Mouse (Mus musculus): ENCODE data around the gene Fbxl17. TPM values are rescaled to one million over a fixed set of nuclear protein-coding genes. Genes with fewer than 3 reads are reported as not detected.
A peak's percentile ranks its signal among the peaks of the same experiment; 100 is the strongest.

Gene Fbxl17
- polyA plus RNA-seq, 1 experiment from 2014 or later, result 10.7 TPM

GRCm38 (mm10) chr17:63077509-63077908, 422.3 kb downstream of the Fbxl17 start:
- Histone ChIP-seq H3K27ac (replicated peaks; ENCODE audit: low read depth, low read length) (0 out of 2 replicates have a peak overlapping the region, but pooled peaks have one; percentile 8), H3K27me3 (replicated peaks; ENCODE audit: control insufficient read depth, insufficient read depth, low read length) (no peaks in the 10 kb centered on the region)

DNA sequence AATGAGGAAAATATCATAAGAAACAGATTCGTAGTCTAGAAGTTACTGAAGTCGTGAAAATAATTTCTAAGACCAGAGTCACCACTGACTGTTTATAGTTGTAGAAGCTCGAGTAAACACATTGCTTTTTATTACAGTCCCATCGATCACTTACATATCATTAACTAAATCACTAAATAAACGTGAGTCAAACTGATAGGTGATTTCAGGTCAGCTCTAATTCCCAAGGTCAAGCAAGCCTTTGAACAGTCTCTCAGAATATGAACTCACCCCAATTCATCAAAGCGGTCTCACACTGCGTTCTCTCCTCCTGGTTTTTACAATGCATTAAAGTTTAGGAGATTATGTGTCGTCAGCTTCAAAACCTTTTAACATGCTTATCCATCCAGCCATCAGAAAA, 423.2 kb downstream of the Fbxl17 start:
- no peak overlapping the region for H3K9ac ChIP-seq (ENCODE audit: low read depth, low read length)
- no peak overlapping the region for H3K4me2 ChIP-seq (ENCODE audit: low read depth, low read length)
- no peaks in the 10 kb centered on the region for H3K9me3 ChIP-seq (ENCODE audit: control insufficient read depth, low read length)
- DNase-seq (ENCODE audit: low spot score) (no peak), ATAC-seq (ENCODE audit: low read depth) (no peak)
- H3K27ac ChIP-seq (replicated peaks; ENCODE audit: low read depth, low read length), result peak overlapping the region; percentile 40
- 51% methylated on average over 8 of the region's 8 CpGs for WGBS
- no peaks in the 10 kb centered on the region for H3K27me3 ChIP-seq (replicated peaks; ENCODE audit: control insufficient read depth, insufficient read depth, low read length)
- H3K4me1 ChIP-seq (ENCODE audit: control insufficient read depth, insufficient read depth, low read length), result peaks cover 21% of the 10 kb centered on the region
- H3K36me3 ChIP-seq (ENCODE audit: control insufficient read depth, insufficient read depth, low read length), result no peaks in the 10 kb centered on the region
- no peak overlapping the region for H3K4me3 ChIP-seq (ENCODE audit: low read depth, low read length)

More at GRCm38 (mm10) chr17:63077509-63077908, 422.3 kb downstream of the Fbxl17 start:
- Histone ChIP-seq H3K4me3 (ENCODE audit: low read depth, low read length) (no peak overlapping the region), H3K4me1 (ENCODE audit: control insufficient read depth, insufficient read depth, low read length) (peaks cover 21% of the 10 kb centered on the region), H3K9me3 (ENCODE audit: control insufficient read depth, low read length) (no peaks in the 10 kb centered on the region), H3K4me2 (ENCODE audit: low read depth, low read length) (no peak overlapping the region), H3K9ac (ENCODE audit: low read depth, low read length) (no peak overlapping the region), H3K36me3 (ENCODE audit: control insufficient read depth, insufficient read depth, low read length) (no peaks in the 10 kb centered on the region)
- WGBS, result 73% methylated on average over 5 of the region's 5 CpGs
- ATAC-seq (ENCODE audit: low read depth) (no peak), DNase-seq (ENCODE audit: low spot score) (no peak)

- Histone ChIP-seq H3K4me1 (ENCODE audit: control insufficient read depth, insufficient read depth, low read length) (peaks cover 21% of the 10 kb centered on the region), H3K27ac (replicated peaks; ENCODE audit: low read depth, low read length) (peak overlapping the region; percentile 76), H3K9ac (ENCODE audit: low read depth, low read length) (no peak overlapping the region), H3K36me3 (ENCODE audit: control insufficient read depth, insufficient read depth, low read length) (no peaks in the 10 kb centered on the region), H3K4me2 (ENCODE audit: low read depth, low read length) (no peak overlapping the region), H3K9me3 (ENCODE audit: control insufficient read depth, low read length) (no peaks in the 10 kb centered on the region), H3K4me3 (ENCODE audit: low read depth, low read length) (no peak overlapping the region), H3K27me3 (replicated peaks; ENCODE audit: control insufficient read depth, insufficient read depth, low read length) (no peaks in the 10 kb centered on the region)
- ATAC-seq (ENCODE audit: low read depth), result peak; percentile 35; the same call in 1 of the 2 replicates
- peak; percentile 30 for DNase-seq (ENCODE audit: low spot score)
- 34% methylated on average over 8 of the region's 8 CpGs for WGBS
Observed at GRCm38 (mm10) chr17:63076037-63076426, 423.8 kb downstream of the Fbxl17 start.

DNA sequence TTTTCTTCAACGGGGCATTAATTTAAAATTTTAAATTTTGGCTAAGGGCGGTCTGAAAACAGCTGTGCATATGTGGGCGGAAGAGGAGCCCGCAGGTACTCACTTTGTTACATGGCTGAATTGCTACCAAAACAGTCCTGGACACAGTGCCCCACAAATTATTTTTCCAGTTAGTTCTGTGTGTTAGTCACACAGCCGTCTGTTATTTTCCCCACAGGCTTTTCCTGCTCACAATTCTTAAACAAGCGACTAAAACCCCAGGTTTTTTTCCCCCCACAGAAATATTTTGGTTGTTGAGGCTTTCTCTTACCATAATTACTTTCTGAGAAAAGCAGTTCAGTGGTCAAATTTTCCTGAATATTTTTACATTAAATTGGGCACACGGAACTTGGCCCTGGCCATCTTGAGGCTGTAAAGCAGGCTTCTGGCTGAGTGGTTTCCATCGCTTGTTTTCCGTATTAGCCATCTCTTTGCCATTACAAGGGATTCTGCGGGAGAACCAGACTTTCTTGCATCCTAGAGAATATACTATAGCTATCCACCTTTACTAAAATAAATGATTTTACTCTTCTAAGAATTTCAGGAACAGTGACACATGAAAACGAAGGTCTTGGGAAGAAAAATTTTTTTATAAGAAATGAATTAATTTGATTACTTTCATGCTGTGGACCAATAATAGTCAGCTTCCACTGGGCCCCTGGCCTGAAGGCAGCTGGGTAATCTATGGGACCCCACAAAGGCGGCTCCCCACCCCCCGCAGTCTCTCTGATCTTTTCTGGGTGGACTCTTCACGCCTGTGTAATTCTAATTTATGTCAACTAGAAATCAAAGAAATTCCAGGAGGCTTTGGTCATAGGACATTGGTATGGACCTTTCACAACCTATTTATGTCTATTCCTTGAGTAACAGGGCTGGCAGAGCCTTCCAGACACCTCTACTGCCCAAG, 424.5 kb downstream of the Fbxl17 start:
- no peaks in the 10 kb centered on the region for H3K27me3 ChIP-seq (replicated peaks; ENCODE audit: control insufficient read depth, insufficient read depth, low read length)
- DNase-seq (ENCODE audit: low spot score) (peak; percentile 60), ATAC-seq (ENCODE audit: low read depth) (peak; percentile 54; the same call in 1 of the 2 replicates)
- H3K9ac ChIP-seq (ENCODE audit: low read depth, low read length), result no peak overlapping the region
- no peaks in the 10 kb centered on the region for H3K9me3 ChIP-seq (ENCODE audit: control insufficient read depth, low read length)
- H3K4me1 ChIP-seq (ENCODE audit: control insufficient read depth, insufficient read depth, low read length), result peaks cover 21% of the 10 kb centered on the region
- WGBS, result 63% methylated on average over 14 of the region's 14 CpGs
- peak overlapping the region; percentile 76 for H3K27ac ChIP-seq (replicated peaks; ENCODE audit: low read depth, low read length)
- H3K4me3 ChIP-seq (ENCODE audit: low read depth, low read length), result no peak overlapping the region
- no peak overlapping the region; the same call in 1 of the 2 replicates for H3K4me2 ChIP-seq (ENCODE audit: low read depth, low read length)
- no peaks in the 10 kb centered on the region for H3K36me3 ChIP-seq (ENCODE audit: control insufficient read depth, insufficient read depth, low read length)

DNA sequence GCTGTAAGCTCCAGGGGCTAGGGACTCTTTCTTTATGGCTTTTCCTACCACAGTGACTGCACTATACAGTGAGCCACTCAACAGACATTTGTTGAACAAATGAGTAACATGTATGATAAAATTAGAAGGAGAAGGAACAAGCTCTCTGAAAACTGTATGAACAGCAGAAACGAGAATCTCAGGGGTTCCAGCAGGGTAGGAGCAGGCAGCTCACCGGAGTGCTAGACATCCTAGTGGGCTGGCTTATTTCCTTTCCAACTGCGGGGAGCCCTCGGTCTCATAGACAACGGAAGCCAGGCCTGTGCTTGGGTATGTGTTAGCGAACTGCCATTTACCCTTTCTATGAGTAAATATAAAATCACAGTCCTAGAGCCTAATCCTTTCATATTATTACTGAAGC, 426.5 kb downstream of the Fbxl17 start:
- DNase-seq (ENCODE audit: low spot score) (no peak), ATAC-seq (ENCODE audit: low read depth) (no peak)
- Histone ChIP-seq H3K9me3 (ENCODE audit: control insufficient read depth, low read length) (no peaks in the 10 kb centered on the region), H3K9ac (ENCODE audit: low read depth, low read length) (no peak overlapping the region), H3K4me1 (ENCODE audit: control insufficient read depth, insufficient read depth, low read length) (peaks cover 21% of the 10 kb centered on the region), H3K4me3 (ENCODE audit: low read depth, low read length) (no peak overlapping the region), H3K36me3 (ENCODE audit: control insufficient read depth, insufficient read depth, low read length) (no peaks in the 10 kb centered on the region), H3K27ac (replicated peaks; ENCODE audit: low read depth, low read length) (no peak overlapping the region), H3K27me3 (replicated peaks; ENCODE audit: control insufficient read depth, insufficient read depth, low read length) (no peaks in the 10 kb centered on the region), H3K4me2 (ENCODE audit: low read depth, low read length) (no peak overlapping the region)
- 69% methylated on average over 6 of the region's 6 CpGs for WGBS

DNA sequence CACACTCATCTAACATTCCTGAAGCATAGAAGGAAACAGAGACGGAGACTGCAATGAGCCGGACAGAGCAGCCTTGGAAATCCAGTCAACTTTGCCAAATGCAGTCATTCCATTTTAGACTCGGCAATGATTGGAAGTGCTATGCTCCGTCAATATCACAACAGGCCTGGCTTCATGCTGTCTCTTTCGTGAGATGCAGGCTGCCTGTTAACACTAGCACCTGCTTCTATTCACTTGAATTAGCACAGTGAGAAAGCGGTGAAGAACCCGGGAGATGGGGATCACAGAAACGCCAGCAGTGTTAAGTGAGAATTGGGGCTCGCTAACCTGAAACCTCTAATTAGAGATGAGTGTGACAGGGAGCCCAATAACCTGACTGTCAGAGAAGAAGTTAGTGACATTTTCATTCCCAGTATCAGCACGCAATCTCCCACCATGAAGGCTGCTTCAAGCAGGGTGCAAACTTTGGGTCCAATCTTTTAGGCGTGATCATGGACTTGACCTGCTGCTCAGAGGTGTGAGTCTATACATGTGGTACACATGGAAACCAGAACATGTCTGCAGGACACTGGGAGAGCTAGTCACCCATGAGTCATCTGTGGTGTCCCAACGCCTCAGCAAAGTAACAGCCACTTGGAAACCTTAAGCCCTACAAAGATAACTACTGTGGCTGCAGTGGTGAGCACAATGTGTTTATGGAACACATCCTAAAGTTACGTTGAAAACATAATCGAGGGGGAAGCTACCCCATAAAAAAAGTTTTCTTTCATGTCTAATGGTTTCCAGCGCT, 428.5 kb downstream of the Fbxl17 start:
- H3K9ac ChIP-seq (ENCODE audit: low read depth, low read length), result no peak overlapping the region
- ATAC-seq (ENCODE audit: low read depth) (no peak), DNase-seq (ENCODE audit: low spot score) (no peak)
- WGBS, result 72% methylated on average over 15 of the region's 15 CpGs
- no peaks in the 10 kb centered on the region for H3K36me3 ChIP-seq (ENCODE audit: control insufficient read depth, insufficient read depth, low read length)
- no peaks in the 10 kb centered on the region for H3K27me3 ChIP-seq (replicated peaks; ENCODE audit: control insufficient read depth, insufficient read depth, low read length)
- H3K4me2 ChIP-seq (ENCODE audit: low read depth, low read length), result no peak overlapping the region
- peaks cover 10% of the 10 kb centered on the region for H3K4me1 ChIP-seq (ENCODE audit: control insufficient read depth, insufficient read depth, low read length)
- no peaks in the 10 kb centered on the region for H3K9me3 ChIP-seq (ENCODE audit: control insufficient read depth, low read length)
- H3K27ac ChIP-seq (replicated peaks; ENCODE audit: low read depth, low read length), result no peak overlapping the region
- no peak overlapping the region for H3K4me3 ChIP-seq (ENCODE audit: low read depth, low read length)

DNA sequence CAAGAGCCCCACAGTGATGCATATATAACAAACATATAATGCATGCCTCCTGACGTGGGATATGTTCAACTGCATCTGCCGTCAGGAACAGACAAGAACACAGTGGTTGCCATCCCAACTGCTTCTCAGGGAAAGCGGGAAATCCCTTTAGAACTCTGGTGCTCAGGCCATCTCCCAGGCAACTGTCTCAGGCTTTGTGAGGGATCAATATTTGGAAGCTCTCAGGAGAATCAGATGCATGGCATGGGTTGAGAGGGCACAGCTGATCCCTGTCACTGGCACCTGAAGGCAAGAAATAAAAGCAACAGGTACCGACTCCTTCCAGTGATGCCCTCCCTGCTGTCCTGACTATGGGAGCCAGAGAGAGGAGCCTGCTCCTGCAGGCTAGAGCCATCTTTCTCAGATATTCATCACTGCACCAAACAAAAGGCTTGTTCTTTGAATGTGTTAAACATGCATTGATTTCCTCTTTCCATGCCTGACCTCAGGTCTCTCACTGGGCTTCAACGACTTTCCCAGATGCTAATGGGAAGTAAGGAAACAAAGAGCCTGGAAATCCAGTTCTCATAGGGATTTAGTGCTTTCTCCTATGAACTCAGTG, 429.6 kb downstream of the Fbxl17 start:
- DNase-seq (ENCODE audit: low spot score), result no peak
- no peak for ATAC-seq (ENCODE audit: low read depth)

GRCm38 (mm10) chr17:63062785-63063184, 437.0 kb downstream of the Fbxl17 start:
- no peaks in the 10 kb centered on the region for H3K4me1 ChIP-seq (ENCODE audit: control insufficient read depth, insufficient read depth, low read length)
- 49% methylated on average over 5 of the region's 5 CpGs for WGBS
- DNase-seq (ENCODE audit: low spot score) (no peak), ATAC-seq (ENCODE audit: low read depth) (no peak)
- no peak overlapping the region for H3K4me3 ChIP-seq (ENCODE audit: low read depth, low read length)
- H3K27ac ChIP-seq (replicated peaks; ENCODE audit: low read depth, low read length), result no peak overlapping the region
- no peak overlapping the region for H3K4me2 ChIP-seq (ENCODE audit: low read depth, low read length)
- no peak overlapping the region for H3K9ac ChIP-seq (ENCODE audit: low read depth, low read length)
- no peaks in the 10 kb centered on the region for H3K36me3 ChIP-seq (ENCODE audit: control insufficient read depth, insufficient read depth, low read length)
- no peaks in the 10 kb centered on the region for H3K9me3 ChIP-seq (ENCODE audit: control insufficient read depth, low read length)
- no peaks in the 10 kb centered on the region for H3K27me3 ChIP-seq (replicated peaks; ENCODE audit: control insufficient read depth, insufficient read depth, low read length)

More for the DNA sequence above, 429.6 kb downstream of the Fbxl17 start:
- Histone ChIP-seq H3K4me1 (ENCODE audit: control insufficient read depth, insufficient read depth, low read length) (peaks cover 3% of the 10 kb centered on the region; the same call in 1 of the 2 replicates), H3K36me3 (ENCODE audit: control insufficient read depth, insufficient read depth, low read length) (no peaks in the 10 kb centered on the region), H3K4me2 (ENCODE audit: low read depth, low read length) (no peak overlapping the region), H3K9me3 (ENCODE audit: control insufficient read depth, low read length) (no peaks in the 10 kb centered on the region), H3K27me3 (replicated peaks; ENCODE audit: control insufficient read depth, insufficient read depth, low read length) (no peaks in the 10 kb centered on the region), H3K4me3 (ENCODE audit: low read depth, low read length) (no peak overlapping the region), H3K27ac (replicated peaks; ENCODE audit: low read depth, low read length) (no peak overlapping the region), H3K9ac (ENCODE audit: low read depth, low read length) (no peak overlapping the region)
- WGBS, result 67% methylated on average over 5 of the region's 5 CpGs

Data from embryonic facial prominence, embryonic 14.5 days (tissue).